Mouse (Mus musculus) heart, adult 9 months (tissue): ENCODE data around the gene Irak1bp1.

ENCODE experiments used
- DNase-seq, 2 experiments: peaks; one replicate each; pipeline ENCODE4 v3.0.0; 2022; ENCODE audit warnings: low spot score in 2 of 2

Gene Irak1bp1

GRCm38 (mm10) chr9:82884177-82884576 lies 54.8 kb downstream of the Irak1bp1 start:
- no peak for DNase-seq

- DNase-seq, result no peak
Observed at GRCm38 (mm10) chr9:82888645-82889044, 59.3 kb downstream of the Irak1bp1 start.
